Mouse (Mus musculus) effector memory CD4-positive, alpha-beta T cell, adult 7 months (primary cell): ENCODE data around the gene Sod1. TPM values are rescaled to one million over a fixed set of nuclear protein-coding genes. Genes with fewer than 3 reads are reported as not detected.

ENCODE experiments used
- polyA plus RNA-seq: library from polyadenylated mRNA; unstranded; fragments of 100-300 nt; shearing (Covaris generic); gene quantifications from one replicate; pipeline ENCODE4 v1.2.1, GENCODE M21; 2017

Gene Sod1
- 125 TPM for polyA plus RNA-seq

GRCm38 (mm10) chr16:90220026-90220891 lies at the start of gene Sod1:
Gene Sod1, plus strand, starts transcription at chr16:90220754.

Other genes with a start within 250 kb of the Sod1 start
- gene Tiam1, start 77.0 kb upstream of the Sod1 start, polyA plus RNA-seq = 2.1 TPM
- 41.0 TPM for gene Scaf4, start 63.7 kb downstream of the Sod1 start, polyA plus RNA-seq
- 0.43 TPM for gene Hunk, start 165.3 kb downstream of the Sod1 start, polyA plus RNA-seq